Mouse (Mus musculus): ENCODE measurements around the gene Tfeb.

- TF ChIP-seq CTCF (IDR thresholded peaks at IDR 0.05) (no peak), EP300 (IDR thresholded peaks at IDR 0.05) (no peak)
Measured at GRCm38 (mm10) chr17:47787632-47788031, 50.8 kb downstream of the Tfeb start.

Data from lung, postnatal 0 days (tissue).